Mouse (Mus musculus): ENCODE results near the gene Ctps2. TPM values are rescaled to one million over a fixed set of nuclear protein-coding genes. Genes with fewer than 3 reads are reported as not detected.

The Ctps2 gene
- total RNA-seq, 2 experiments from 2014 or later = 47.1 to 57.5 TPM

DNA sequence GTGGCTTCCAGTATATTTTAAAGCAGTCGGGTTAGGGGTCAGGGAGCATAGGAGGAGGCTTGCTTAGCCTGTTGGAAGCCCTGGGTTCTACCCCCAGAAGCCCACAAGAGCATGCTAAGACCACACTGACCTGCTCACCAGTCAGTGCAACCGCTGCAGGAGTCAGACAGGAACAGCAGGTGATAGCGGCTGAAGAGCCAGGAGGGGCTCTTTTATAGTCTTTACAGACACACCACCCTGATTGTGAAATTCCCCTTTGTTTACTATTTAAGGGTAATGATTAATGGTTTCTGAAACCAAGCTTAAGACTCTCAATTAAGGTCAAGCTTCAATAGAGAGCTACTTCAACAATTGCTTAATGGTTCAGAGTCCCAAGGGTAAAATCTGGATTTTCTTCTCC is 63.3 kb downstream of the Ctps2 start, which contains the start of gene S100g:
TSS of gene S100g (minus strand) at position 217 of the 400 bp plus-strand sequence.
- no peak for DNase-seq (ENCODE audit: low spot score in 2 of 2)
- intact Hi-C loops (cut with DNase I) = no loop called here

DNA sequence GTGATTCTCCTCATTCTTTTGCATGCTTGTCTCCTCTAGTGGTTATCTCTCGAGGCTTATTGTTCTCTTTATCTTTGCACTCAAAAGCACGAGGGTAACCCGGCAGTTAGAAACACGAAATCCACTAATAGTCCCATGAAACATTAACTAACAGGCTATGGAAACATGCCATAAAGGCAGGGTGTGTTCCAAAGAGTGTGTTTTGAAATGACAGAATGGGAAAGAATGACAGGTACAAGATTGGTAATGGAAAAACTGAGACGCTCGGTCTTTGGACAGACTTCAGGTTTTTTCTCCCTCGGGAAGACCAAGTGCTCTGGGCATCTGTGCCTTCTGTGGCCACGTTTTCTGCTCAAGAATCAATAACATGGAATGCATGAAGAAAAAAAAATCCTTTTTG is 66.4 kb downstream of the Ctps2 start:
- intact Hi-C loops (cut with DNase I) = no loop called here
- DNase-seq (ENCODE audit: low spot score in 2 of 2) = no peak

DNA sequence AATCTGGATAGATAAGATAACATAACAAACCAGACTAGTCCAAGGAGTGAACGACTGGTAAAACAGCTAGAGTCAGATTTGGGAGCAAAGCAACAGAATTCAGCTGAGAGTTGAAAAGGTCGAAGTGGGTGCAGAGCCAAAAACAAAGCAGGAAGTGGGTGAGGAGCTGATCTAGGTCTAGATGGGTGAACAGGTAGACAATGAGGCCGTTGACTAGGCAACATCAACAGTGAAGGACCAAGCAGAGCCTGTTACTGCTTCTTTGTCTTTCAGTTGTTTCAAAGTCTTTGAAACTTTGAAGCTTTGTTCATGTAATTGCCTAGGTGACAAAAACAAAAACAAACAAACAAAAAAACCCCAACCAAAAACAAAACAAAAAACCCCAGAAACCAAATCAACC is 75.2 kb downstream of the Ctps2 start:
- no peak for DNase-seq (ENCODE audit: low spot score in 2 of 2)
- intact Hi-C loops (cut with DNase I) = no loop called here

DNA sequence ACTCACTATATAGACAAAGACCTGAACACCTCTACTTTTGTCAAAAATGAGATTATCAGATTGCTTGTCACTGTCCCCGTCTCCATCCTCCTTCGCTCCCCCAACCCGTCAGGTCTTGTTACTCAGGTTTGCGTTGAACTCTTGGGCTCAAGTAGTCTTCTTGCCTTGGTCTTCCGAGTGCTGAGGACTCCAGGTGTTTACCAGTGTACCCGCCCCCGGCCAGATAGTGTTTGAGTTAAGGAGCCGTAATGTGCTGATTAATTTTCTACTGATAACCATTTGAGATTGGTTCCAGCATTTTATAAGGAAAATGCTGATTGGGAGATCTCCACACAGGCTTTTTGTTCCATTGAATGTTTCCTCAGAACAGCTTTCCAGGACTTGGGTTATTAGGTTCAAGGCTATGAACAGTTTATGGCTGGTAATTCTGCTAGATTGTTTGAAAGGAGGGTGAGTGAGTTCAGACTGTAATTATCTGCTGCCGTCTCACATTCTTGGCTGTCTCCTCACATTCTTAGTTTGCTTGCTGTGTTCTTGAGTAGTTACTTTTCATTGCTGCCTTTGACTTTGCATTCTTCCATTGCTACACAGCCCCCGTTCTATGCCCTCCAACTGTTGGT is 85.9 kb downstream of the Ctps2 start:
- DNase-seq (ENCODE audit: low spot score in 2 of 2) = no peak

DNA sequence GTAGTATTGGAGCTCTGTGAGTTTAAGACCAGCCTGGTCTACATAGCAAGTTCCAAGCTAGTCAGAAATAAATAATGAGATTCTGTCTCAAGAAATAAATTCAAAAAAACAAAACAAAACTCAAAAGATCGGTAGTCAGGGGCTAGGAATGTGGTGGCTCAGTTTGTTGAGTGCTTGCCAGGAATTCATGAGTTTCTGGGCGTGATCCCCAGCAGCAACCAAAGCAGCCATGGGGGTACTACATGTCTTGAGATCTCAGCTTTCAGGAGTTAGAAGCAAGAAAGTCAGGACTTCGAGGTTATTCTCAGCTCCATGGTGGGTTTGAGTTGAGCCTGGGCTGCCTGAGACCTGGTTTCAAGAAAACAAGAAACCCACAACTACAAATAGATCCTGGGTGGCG is 90.4 kb downstream of the Ctps2 start:
- intact Hi-C loops (cut with DNase I) = no loop called here
- no peak for DNase-seq (ENCODE audit: low spot score in 2 of 2)

More for the DNA sequence above, 85.9 kb downstream of the Ctps2 start:
- intact Hi-C loops (cut with DNase I) = no loop called here

DNA sequence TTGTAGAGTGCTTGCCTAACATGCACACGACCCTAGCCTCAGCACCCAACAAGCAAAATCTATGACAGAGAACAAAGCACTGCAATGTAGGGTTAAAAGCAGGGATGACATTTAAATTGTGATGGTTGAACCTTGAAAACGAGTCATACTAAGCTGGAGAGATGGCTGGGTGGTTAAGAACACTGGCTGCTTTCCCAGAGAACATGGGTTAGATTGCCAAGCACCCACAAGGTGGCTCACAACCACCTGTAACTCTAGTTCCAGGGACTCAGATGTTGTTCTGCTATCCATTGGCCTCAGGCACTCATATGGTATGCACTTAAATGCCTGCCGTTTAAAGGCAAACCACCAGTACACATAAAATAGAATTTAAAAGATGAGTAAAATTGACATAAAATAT is 91.1 kb downstream of the Ctps2 start:
- no peak for DNase-seq (ENCODE audit: low spot score in 2 of 2)
- intact Hi-C loops (cut with DNase I) = no loop called here

DNA sequence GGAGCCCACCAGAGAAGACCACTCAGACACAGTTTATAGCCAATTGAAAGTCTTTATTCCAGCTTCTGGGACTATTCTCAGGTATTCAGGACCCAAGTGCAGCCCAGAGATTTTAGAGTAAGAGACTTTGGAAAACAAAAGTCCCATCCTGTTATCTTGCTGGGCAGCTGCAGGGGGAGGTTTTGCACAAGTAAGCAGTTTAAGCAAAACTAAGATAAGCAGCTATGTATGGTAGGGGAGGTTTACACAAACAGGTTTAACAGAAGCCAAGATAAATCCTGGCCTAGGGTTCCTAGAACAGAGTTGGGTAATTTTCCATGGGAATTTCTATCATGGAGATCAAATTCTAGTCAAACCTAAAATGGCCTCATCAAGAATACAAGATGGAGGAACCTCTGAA is 126.8 kb downstream of the Ctps2 start:
- DNase-seq (ENCODE audit: low spot score in 2 of 2) = no peak
- intact Hi-C loops (cut with DNase I) = no loop called here

DNA sequence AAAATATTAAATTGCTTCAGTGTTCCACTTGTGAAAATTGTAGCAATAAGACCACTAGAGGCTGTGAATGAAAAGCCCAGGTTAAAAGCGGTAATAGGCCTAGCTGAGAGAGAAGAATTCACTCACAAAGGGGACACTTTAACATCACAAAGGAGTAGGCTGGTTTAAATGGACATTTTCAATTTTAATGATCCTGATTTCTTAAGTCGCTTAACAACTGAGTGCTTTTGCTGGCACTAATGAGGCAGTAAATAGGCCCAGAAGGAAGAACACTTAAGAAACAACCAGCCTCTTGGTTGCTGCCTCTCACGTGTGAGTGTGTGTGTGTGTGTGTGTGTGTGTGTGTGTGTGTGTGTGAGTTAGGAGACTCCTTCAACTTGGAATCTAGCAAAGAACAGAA is 137.7 kb downstream of the Ctps2 start:
- no peak for DNase-seq (ENCODE audit: low spot score in 2 of 2)
- intact Hi-C loops (cut with DNase I) = no loop called here

DNA sequence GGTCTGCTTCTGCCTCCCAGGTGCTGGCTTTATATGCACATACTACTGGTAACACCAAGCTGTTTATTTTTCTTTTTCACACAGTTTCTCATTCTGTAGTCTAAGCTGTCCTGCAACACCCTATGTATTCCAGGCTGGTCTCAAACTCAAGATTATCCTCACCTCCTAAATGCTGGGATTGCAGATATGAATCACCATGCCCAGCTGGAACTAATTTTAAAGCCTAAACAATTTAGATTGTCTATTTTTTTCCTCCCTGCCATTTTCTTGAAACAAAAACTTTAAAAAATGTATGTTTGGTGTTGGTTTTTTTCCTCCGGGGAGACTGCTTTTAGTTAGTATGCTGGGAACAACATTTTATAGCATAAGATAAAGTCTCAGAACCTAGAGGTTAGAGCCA is 141.7 kb downstream of the Ctps2 start:
- DNase-seq (ENCODE audit: low spot score in 2 of 2) = no peak
- intact Hi-C loops (cut with DNase I) = no loop called here

DNA sequence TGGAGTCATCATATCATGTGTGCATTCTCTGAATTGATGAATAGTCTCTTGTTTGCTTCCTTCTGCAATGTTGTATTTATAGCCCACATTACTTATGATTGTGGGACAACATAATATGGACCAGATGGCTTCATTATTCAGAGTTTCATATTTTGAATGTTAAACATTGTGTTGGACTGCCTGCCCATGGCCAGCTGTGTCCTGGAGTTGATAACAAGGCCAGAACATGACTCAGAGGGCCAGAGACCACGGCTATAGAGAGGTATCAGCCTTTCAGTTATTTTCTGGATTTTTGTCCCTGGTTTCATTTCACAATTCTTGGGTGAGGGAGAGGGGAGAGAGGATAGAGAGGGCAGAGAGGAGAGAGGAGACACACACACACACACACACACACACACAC is 162.9 kb downstream of the Ctps2 start:
- DNase-seq (ENCODE audit: low spot score in 2 of 2) = no peak
- intact Hi-C loops (cut with DNase I) = no loop called here

Small RNAs within 50 kb of the gene (microRNA-seq; reads per million reads assigned to microRNA genes)
- 0 reads per million in 2 experiments for gene Mir3473a

Other genes starting within 250 kb of the Ctps2 start
- 100 to 1,000 TPM; 135 to 145 TPM for gene Rbbp7, start 140.8 kb upstream of the Ctps2 start, total RNA-seq (2021)
- gene Txlng, start 71.8 kb upstream of the Ctps2 start, total RNA-seq (2021) = 10 to 100 TPM; 18.2 to 21.0 TPM
- gene Syap1, start 12.8 kb upstream of the Ctps2 start, total RNA-seq (2021) = 10 to 100 TPM; 28.1 to 28.7 TPM
- not detected for gene S100g, start 63.4 kb downstream of the Ctps2 start, total RNA-seq (2021)